Mouse (Mus musculus): ENCODE results near the gene Sdhaf1.

Sdhaf1 gene

GRCm38 (mm10) chr7:30291215-30292131 is 32.2 kb downstream of the Sdhaf1 start, which contains the start of gene Clip3:
Gene Clip3, plus strand, starts transcription at chr7:30291728.
- DNase-seq, result peak; percentile 90

GRCm38 (mm10) chr7:30289714-30290399 is 33.8 kb downstream of the Sdhaf1 start:
- peak; percentile 34 for DNase-seq

DNA sequence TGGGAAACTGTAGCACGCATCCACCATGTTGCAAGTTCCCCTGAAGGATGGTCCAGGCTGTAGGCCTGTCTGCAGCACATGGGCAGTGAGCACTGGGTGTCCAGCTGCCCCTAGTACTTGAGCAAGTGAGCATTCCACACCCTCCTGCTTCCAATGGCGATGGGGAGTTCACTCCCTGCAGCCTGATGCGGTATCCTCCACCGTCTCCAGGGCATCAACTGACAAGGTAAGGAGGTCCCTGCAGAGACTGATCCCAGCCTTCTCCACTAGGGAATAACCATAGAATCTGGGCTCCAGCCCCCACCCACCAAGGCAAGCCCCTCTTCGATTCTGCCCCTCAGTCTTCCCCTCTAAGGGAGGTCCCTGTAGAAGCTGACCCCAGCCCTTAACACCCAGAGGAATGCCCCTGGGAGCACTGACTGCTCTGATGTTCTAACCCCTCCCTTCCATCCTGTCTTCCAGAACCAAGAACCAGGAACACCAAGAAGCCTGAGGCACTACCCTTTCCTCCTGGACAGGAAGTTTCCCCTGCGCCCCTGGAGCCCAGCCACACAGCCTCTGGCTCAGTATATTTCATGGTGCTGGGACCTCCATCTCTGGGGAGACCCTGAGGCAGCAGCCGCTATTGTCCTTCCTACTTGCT is 34.5 kb downstream of the Sdhaf1 start:
- DNase-seq, result peak; percentile 35

- peak; percentile 41 for DNase-seq
Observed at GRCm38 (mm10) chr7:30288046-30288445, 35.6 kb downstream of the Sdhaf1 start.

GRCm38 (mm10) chr7:30286701-30287410 is 36.8 kb downstream of the Sdhaf1 start:
- DNase-seq, result peak; percentile 83

GRCm38 (mm10) chr7:30282740-30283139 is 41.0 kb downstream of the Sdhaf1 start:
- no peak for DNase-seq

DNA sequence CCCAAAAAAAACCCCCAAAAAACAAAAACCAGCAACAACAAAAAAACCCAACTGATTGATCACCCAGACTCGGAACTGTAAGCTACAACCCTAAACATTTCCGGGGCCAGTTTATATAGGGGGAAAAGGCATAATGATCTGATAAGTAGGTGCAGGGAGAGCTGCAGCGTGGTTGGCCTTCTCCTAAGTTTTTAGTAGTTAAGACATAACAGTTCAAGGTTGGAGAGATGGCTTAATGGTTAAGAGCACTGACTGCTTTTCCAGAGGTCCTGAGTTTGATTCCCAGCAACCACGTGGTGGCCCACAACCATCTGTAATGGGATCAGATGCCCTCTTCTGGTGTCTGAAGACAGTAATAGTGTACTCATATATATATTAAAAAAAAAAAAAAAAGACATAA is 42.2 kb downstream of the Sdhaf1 start:
- DNase-seq, result no peak

DNA sequence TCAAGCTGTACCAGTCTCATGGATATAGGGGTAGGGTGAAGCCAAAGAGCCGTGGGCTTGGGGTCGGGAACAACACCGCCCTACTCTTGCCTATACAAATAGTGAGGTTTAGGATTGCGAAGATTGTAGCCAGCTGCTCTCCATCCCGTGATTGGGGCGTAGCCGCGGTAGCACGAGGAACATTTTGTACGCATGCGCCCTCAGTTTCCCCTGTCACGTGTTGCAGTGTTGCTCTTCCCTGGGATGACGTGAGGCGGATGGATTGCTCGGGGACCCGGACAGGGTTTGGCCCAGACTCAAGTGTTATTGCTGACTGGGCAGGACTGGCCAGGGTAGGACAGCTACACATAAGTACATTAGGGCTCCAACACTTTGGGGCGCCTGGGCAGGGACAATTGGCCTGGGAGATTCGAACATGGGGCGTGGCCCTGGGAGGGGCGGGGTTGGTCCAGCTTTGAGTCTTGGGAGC is 43.0 kb downstream of the Sdhaf1 start:
- peak; percentile 81 for DNase-seq

DNA sequence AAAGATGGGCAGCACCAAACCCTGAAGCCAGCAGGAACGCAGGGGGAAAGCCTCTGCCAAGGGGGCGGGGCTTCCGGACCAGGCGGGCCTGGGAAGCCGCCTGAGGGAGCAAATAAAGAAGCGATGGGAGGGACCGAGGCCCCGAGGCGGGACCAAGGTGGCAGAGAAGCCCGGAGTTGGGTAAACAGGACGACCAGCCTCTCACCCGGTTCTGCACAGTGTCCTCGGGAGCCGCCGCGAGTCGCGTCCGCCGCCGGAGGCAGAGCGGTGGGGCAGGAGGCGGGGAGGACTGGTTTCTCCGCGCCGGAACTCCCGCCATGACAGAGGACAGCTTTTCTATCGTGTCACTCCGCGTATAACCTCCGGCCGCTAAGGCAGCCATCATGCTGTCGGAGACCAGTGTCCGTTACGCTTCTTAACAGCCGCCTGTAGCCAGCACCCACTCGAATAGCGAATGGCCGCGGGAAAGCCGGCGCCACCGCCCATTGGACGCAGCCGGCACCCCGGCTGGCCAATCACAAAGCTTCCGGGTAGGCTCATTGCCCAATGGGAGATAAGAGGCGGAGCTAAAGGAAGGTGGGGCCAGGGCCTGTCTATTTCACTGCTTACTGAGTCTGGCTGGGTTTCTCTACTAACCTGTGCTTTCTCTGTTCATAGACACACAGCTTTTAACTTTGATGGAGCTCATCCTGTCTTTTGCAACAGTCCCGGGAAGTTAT is 43.6 kb downstream of the Sdhaf1 start, which contains the start of the genes Thap8 and Wdr62:
Thap8 (plus strand) TSS at position 144 of the 719 bp plus-strand sequence.
Wdr62 (minus strand) TSS at position 469 of the 719 bp plus-strand sequence.
- peak; percentile 88 for DNase-seq

GRCm38 (mm10) chr7:30279536-30279935 is 44.2 kb downstream of the Sdhaf1 start:
- DNase-seq, result no peak

DNA sequence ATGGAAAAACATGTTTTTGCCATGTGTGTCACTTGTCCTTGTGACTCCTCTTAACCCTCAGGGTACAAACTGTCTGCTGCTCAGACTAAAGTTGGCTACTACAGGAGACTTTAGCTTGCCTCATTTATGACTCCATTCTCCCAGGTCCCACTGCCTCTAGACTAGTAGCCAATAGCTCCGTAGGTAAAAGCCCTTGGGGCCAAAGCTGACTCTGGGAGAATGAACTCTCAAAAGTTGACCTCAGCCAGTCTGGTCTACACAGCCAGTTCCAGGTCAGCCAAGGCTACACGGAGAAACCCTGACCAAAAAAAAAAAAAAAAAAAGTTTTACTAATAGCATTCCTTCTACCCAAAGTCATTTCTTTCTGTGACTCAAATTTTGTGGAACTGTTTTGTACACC is 44.8 kb downstream of the Sdhaf1 start:
- no peak for DNase-seq

- no peak for DNase-seq
Observed at GRCm38 (mm10) chr7:30274383-30274782, 49.3 kb downstream of the Sdhaf1 start.

All from cerebellum, adult 11 months (tissue).